Mouse (Mus musculus) testis, postnatal 10 days (tissue): ENCODE measurements around the gene 1700123L14Rik.
A peak's percentile ranks its signal among the peaks of the same experiment; 100 is the strongest.
"Not testable (repeated sequence)": the region's sequence is repeated elsewhere in the genome, so short reads cannot be mapped to it uniquely, and the experiment has no call there.

Experiments
- DNase-seq: peaks from one replicate; pipeline ENCODE4 v3.0.0; 2021; ENCODE audit warnings: low spot score

The 1700123L14Rik gene

DNA sequence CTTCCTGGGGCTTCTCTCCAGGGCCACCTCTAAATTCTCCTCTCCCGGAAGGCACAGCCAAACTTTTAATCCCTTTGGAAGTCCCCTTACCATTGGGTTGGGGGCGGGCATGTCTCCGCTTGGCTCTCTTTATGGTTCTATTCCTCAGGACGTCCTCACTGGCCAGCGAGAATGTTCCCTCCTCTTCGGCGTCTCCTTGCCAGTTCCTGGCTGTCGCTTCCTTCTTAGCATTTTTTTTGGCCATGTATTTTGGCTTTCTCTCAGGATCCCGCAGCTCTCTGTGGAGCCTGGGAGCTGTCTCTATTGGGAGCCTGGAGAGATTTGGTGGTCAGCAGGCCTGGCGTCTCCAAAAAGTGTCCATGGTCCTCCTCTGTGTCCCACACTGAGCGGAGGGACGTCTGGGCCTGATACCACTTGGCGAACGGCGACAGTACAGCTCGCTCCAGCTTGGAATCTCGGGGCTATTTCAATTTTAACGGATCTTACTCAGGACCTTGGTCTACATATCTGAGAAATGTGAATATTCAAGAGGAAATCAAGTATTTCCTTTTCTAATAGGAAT lies at the start of gene 1700123L14Rik:
1700123L14Rik (minus strand) TSS at position 426 of the 562 bp plus-strand sequence.
- DNase-seq = no peak

DNA sequence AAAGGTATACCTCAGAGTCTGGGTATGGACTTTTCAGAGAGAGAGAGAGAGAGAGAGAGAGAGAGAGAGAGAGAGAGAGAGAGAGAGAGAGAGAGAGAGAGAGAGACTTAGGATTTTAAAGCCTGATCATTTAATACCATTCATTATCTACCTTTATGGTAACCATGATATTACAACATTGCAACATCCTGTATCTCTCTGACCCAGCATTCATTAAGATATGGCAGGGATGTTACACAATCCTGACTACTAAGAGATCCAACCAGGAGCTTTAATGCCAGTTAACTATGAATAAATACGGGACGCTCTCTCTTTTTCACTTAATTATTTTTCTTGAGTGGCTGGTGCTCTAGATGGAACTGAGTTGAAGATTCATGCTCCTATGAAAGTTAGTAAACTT lies 39.4 kb upstream of the 1700123L14Rik start:
- no peak for DNase-seq

DNA sequence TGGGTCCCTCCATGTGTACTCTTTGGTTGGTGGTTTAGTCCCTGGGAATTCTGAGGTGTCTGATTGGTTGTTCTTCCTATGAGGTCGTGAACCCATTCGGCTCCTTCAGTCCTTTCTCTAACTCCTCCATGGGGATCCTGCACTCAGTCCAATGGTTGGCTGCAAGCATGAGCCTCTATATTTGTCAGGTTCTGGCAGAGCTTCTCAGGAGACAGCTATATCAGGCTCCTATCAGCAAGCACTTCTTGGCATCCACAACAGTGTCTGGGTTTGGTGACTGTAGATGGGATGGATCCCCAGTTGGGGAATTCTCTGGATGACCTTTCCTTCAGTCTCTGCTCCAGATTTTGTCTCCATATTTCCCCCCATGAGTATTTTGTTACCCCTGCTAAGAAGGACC lies 32.9 kb upstream of the 1700123L14Rik start:
- not testable (repeated sequence) for DNase-seq

DNA sequence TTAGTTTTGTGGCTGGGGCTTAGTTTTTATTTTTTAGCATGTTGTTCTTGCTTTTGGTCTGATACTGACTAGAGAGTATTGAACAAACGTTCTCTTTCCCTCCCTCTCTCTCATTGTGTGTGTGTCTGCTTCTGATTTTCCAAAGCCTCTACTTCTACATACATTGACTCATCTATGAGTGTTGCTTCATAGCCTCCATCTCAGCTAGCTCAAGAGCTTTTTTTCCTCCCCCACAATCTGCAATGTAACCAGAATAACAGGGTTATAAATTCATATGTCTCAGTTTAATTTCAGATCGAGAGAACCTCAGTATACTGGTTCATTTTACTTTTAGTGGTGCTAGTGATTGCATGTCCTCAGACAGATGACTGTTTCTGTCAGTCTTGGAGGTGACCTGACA lies 20.5 kb upstream of the 1700123L14Rik start:
- DNase-seq = no peak

GRCm38 (mm10) chr6:96183392-96183791 lies 17.3 kb upstream of the 1700123L14Rik start:
- DNase-seq = no peak

GRCm38 (mm10) chr6:96178530-96178929 lies 12.5 kb upstream of the 1700123L14Rik start:
- no peak for DNase-seq

- no peak for DNase-seq
Measured at GRCm38 (mm10) chr6:96173681-96174080, 7.6 kb upstream of the 1700123L14Rik start.

DNA sequence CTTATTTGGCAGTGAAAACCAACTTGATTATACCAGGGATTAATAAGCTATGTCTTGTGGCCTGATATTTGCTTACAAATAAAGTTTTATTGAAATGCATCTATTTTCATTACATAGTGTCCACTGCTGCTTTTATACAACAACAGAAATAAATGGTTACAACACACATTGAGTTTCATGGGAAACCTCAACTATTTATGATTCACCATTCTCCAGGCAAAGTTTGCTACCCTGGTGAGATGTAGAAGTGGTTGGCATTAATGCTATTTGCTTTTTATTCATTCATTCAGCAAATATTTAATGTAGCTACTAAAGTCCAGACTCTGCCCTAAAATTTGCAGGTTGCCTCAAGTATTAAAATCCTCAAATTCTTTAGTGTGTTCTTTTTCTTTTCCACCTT lies 988 bp upstream of the 1700123L14Rik start:
- no peak for DNase-seq

- DNase-seq = no peak
Measured at GRCm38 (mm10) chr6:96165403-96165802, 640 bp downstream of the 1700123L14Rik start.

DNA sequence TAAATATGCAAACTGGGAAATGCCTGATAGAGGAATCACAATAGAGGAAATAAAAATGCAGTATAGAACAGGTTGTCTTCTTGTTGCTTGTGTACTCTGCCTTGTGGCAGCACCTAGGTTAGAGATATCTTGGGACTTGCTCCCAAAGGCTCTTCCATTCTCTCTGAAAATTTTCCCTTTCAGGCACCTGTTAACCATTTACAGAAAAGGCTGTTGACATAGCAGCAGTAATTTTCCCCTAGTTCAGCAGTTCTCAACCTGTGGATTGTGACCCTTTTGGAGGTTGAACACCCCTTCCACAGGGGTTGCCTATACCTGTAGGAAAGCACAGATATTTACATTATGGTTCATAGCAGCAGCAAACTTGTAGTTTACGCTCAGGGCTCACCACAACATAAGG lies 22.7 kb downstream of the 1700123L14Rik start:
- no peak for DNase-seq

- DNase-seq = peak; percentile 57
Measured at GRCm38 (mm10) chr6:96116534-96117272, 49.3 kb downstream of the 1700123L14Rik start.

GRCm38 (mm10) chr6:96116148-96116533 lies 49.9 kb downstream of the 1700123L14Rik start:
- no peak for DNase-seq
